Mouse (Mus musculus): ENCODE results near the gene Anks1b. TPM values are rescaled to one million over a fixed set of nuclear protein-coding genes. Genes with fewer than 3 reads are reported as not detected.
A peak's percentile ranks its signal among the peaks of the same experiment; 100 is the strongest.

Anks1b gene
- polyA plus RNA-seq, 1 experiment from 2014 or later: 3.0 TPM

DNA sequence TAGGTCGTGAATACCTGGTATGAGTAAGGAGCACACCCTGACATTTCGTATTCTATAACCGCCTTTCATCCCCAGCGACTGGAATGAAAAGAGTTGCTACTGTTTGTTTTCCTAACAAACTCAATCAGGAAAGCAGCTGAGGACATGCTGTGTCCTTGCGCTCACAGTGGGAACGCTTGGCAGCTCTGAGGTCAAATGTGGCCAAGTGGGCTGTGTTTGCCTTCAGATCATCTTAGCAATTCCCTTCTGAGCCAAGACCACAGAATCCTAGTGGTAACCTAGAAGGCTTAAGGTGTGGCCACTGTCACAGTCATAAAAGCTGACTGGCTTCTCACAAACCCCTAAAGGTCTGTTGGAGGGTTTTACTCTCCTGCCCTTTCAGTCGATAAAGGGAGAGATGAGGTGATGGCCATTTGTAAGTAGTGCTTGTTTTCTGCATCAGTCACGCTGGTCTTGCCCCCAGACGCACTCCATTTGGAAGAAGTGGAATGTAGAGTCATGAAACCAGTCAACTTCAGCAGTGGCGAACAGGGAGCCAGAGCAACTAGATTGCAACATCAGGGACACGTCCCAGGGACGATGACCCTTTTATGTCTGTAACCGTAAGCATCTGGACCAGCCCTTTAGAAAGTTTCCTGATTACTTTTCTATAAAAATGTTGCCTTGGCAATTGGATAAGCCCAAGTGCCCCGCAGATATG lies 1068.8 kb downstream of the Anks1b start:
- Histone ChIP-seq H3K27ac (replicated peaks; ENCODE audit: low read depth, low read length) (no peak overlapping the region), H3K4me2 (ENCODE audit: low read depth, low read length) (no peak overlapping the region), H3K4me3 (ENCODE audit: low read depth, low read length) (no peak overlapping the region), H3K9me3 (replicated peaks; ENCODE audit: control insufficient read depth, low read length) (no peaks in the 10 kb centered on the region), H3K4me1 (ENCODE audit: control insufficient read depth, insufficient read depth, low read length) (no peaks in the 10 kb centered on the region), H3K36me3 (replicated peaks; ENCODE audit: control insufficient read depth, insufficient read depth, low read depth, low read length) (no peaks in the 10 kb centered on the region), H3K9ac (replicated peaks; ENCODE audit: low read length) (no peak overlapping the region), H3K27me3 (ENCODE audit: control insufficient read depth, insufficient read depth, low read length) (no peaks in the 10 kb centered on the region)
- WGBS: 77% methylated on average over 14 of the region's 14 CpGs
- no peak for DNase-seq (ENCODE audit: low spot score)
- no peak for ATAC-seq (replicated peaks; ENCODE audit: insufficient number of reproducible peaks, low FRiP score, low TSS enrichment, low read depth)

DNA sequence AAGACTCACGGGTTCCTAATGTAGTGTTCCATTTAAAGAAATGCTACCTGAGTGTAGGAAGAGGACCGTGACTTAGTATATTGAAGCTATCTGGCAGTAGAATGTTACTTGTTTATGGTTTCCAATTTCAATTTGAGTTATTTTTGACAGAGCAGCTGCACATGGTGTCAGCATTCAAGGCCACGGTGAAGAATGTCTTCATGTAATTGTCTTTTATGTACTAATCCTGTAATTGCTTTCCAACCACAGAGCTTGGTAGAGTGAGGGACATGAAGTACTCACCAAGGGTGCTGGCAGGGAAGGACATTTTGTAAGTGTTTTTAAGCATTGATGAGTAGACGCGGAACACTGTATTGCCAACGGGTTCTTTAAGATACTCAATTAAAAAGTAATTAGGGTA lies 1073.7 kb downstream of the Anks1b start:
- no peak overlapping the region for H3K4me2 ChIP-seq (ENCODE audit: low read depth, low read length)
- WGBS: 89% methylated on average over 6 of the region's 6 CpGs
- H3K36me3 ChIP-seq (replicated peaks; ENCODE audit: control insufficient read depth, insufficient read depth, low read depth, low read length): no peaks in the 10 kb centered on the region
- H3K27me3 ChIP-seq (ENCODE audit: control insufficient read depth, insufficient read depth, low read length): no peaks in the 10 kb centered on the region
- DNase-seq (ENCODE audit: low spot score): no peak
- H3K27ac ChIP-seq (replicated peaks; ENCODE audit: low read depth, low read length): no peak overlapping the region
- H3K9ac ChIP-seq (replicated peaks; ENCODE audit: low read length): no peak overlapping the region
- H3K4me1 ChIP-seq (ENCODE audit: control insufficient read depth, insufficient read depth, low read length): no peaks in the 10 kb centered on the region
- ATAC-seq (replicated peaks; ENCODE audit: insufficient number of reproducible peaks, low FRiP score, low TSS enrichment, low read depth): no peak
- no peak overlapping the region for H3K4me3 ChIP-seq (ENCODE audit: low read depth, low read length)
- H3K9me3 ChIP-seq (replicated peaks; ENCODE audit: control insufficient read depth, low read length): no peaks in the 10 kb centered on the region

DNA sequence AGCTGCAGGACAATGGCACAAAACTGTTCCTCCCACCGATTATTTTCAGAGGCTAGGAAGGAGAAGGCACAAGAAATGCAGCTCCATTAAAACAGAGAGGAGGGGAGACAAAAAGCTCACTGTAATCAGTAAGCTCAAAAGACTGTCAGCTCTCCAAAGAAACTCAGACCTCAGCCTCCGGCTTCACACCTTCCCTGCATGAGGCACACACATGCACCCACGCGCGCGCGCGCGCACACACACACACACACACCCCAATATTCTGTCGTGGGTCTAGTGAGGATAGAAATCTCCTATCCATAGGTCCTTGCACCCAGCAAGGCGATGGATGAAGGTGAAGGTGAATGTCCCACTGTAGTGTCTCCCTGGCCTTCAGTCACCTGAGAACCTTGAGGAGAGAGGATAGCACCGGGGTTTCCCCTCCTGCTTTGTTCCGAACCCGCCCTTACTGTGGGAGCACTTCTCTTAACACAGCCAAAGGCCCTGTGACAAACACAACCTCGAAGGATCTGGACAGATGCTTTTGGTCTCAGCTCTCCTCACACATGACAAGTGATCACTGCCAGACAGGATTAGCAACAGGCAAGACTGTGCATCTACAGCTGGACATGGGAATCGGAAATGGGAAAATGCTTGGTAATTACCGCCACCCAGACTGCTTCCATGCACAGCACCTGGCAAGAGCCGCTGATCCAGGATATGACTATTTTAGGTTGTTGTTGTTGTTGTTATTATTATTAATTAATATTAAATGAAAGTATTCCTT lies 1074.5 kb downstream of the Anks1b start:
- DNase-seq (ENCODE audit: low spot score) (no peak), ATAC-seq (replicated peaks; ENCODE audit: insufficient number of reproducible peaks, low FRiP score, low TSS enrichment, low read depth) (no peak)
- Histone ChIP-seq H3K27ac (replicated peaks; ENCODE audit: low read depth, low read length) (no peak overlapping the region), H3K4me2 (ENCODE audit: low read depth, low read length) (no peak overlapping the region), H3K4me1 (ENCODE audit: control insufficient read depth, insufficient read depth, low read length) (no peaks in the 10 kb centered on the region), H3K9ac (replicated peaks; ENCODE audit: low read length) (no peak overlapping the region), H3K36me3 (replicated peaks; ENCODE audit: control insufficient read depth, insufficient read depth, low read depth, low read length) (no peaks in the 10 kb centered on the region), H3K27me3 (ENCODE audit: control insufficient read depth, insufficient read depth, low read length) (no peaks in the 10 kb centered on the region), H3K4me3 (ENCODE audit: low read depth, low read length) (no peak overlapping the region), H3K9me3 (replicated peaks; ENCODE audit: control insufficient read depth, low read length) (no peaks in the 10 kb centered on the region)
- WGBS: 90% methylated on average over 18 of the region's 18 CpGs

DNA sequence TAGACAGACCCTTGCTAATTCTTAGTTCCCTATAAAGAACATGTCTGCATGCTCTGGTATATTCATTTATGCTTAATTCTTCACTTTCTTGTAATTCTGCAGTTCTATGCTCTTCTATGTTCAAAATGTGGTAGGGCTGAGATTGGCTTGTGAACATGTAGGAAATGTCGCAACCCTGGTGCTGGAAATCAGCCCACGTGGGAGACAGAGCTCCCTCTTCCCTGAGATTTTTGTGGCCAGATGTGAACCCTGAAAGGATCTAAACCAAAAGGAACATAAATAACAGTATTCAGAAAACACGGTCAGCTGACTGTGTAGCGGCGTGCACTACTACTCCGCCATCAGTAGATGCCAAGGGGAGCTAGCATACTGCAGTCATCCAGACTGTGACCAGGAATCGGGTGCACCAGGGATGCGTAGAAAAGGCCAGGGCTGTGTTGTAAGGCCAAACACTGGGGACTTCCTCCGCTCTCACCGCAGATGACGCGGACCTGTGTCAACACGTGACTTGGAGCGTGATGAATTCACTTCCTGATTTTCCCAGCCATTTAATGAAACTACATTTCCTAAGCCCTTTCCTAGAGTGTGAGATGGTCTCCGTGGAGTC lies 1079.9 kb downstream of the Anks1b start:
- ATAC-seq (replicated peaks; ENCODE audit: insufficient number of reproducible peaks, low FRiP score, low TSS enrichment, low read depth) (no peak), DNase-seq (ENCODE audit: low spot score) (no peak)
- 90% methylated on average over 15 of the region's 15 CpGs for WGBS
- no peak overlapping the region for H3K4me2 ChIP-seq (ENCODE audit: low read depth, low read length)
- H3K4me1 ChIP-seq (ENCODE audit: control insufficient read depth, insufficient read depth, low read length): no peaks in the 10 kb centered on the region
- no peak overlapping the region for H3K4me3 ChIP-seq (ENCODE audit: low read depth, low read length)
- H3K9me3 ChIP-seq (replicated peaks; ENCODE audit: control insufficient read depth, low read length): no peaks in the 10 kb centered on the region
- no peak overlapping the region for H3K27ac ChIP-seq (replicated peaks; ENCODE audit: low read depth, low read length)
- H3K36me3 ChIP-seq (replicated peaks; ENCODE audit: control insufficient read depth, insufficient read depth, low read depth, low read length): no peaks in the 10 kb centered on the region
- H3K9ac ChIP-seq (replicated peaks; ENCODE audit: low read length): no peak overlapping the region
- H3K27me3 ChIP-seq (ENCODE audit: control insufficient read depth, insufficient read depth, low read length): no peaks in the 10 kb centered on the region

DNA sequence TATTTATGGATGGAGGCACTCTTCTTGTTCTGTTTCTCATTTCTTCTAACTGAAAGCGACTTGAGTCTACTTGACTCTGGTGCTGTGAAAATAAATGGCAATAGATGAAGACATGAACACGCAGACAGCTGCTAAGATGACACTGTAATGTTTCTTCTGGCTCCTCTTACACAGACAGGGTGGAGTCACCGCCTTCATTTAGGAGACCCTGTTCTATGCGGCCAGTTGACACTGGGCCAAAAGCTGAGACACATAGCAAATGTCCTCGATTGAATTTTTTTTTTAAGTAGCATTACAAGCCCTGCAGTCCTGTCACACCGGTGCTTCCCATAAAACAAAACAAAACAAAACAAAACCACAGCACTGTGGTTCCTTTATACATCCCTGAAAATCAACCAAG lies 1080.5 kb downstream of the Anks1b start:
- no peak for DNase-seq (ENCODE audit: low spot score)
- H3K9me3 ChIP-seq (replicated peaks; ENCODE audit: control insufficient read depth, low read length): no peaks in the 10 kb centered on the region
- H3K4me2 ChIP-seq (ENCODE audit: low read depth, low read length): no peak overlapping the region
- no peak for ATAC-seq (replicated peaks; ENCODE audit: insufficient number of reproducible peaks, low FRiP score, low TSS enrichment, low read depth)
- no peak overlapping the region for H3K4me3 ChIP-seq (ENCODE audit: low read depth, low read length)
- 88% methylated on average over 6 of the region's 6 CpGs for WGBS
- no peaks in the 10 kb centered on the region for H3K27me3 ChIP-seq (ENCODE audit: control insufficient read depth, insufficient read depth, low read length)
- H3K4me1 ChIP-seq (ENCODE audit: control insufficient read depth, insufficient read depth, low read length): no peaks in the 10 kb centered on the region
- H3K27ac ChIP-seq (replicated peaks; ENCODE audit: low read depth, low read length): no peak overlapping the region
- no peak overlapping the region for H3K9ac ChIP-seq (replicated peaks; ENCODE audit: low read length)
- H3K36me3 ChIP-seq (replicated peaks; ENCODE audit: control insufficient read depth, insufficient read depth, low read depth, low read length): no peaks in the 10 kb centered on the region

DNA sequence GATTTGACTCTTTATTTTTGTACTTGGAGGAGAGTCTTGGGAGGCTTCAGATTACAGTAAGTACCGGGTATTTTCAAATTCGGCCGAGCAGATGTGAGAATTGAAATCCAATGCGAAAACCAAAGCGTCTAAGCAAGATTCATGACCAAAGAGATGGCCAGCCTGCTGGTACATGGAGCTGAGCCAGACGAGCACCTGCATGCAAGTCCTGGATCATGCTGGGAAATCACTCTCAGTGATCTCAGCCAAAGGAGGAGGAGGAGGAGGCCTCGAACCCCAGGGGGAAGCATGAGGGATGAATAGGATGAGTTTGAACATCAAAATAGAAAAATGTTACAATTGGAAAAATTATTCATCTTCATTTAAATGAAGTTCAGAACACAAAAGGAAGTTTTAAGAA lies 1087.1 kb downstream of the Anks1b start:
- WGBS: 69% methylated on average over 7 of the region's 7 CpGs
- no peak overlapping the region for H3K27ac ChIP-seq (replicated peaks; ENCODE audit: low read depth, low read length)
- H3K36me3 ChIP-seq (replicated peaks; ENCODE audit: control insufficient read depth, insufficient read depth, low read depth, low read length): no peaks in the 10 kb centered on the region
- H3K9me3 ChIP-seq (replicated peaks; ENCODE audit: control insufficient read depth, low read length): no peaks in the 10 kb centered on the region
- no peak overlapping the region for H3K4me3 ChIP-seq (ENCODE audit: low read depth, low read length)
- no peak for ATAC-seq (replicated peaks; ENCODE audit: insufficient number of reproducible peaks, low FRiP score, low TSS enrichment, low read depth)
- H3K4me1 ChIP-seq (ENCODE audit: control insufficient read depth, insufficient read depth, low read length): no peaks in the 10 kb centered on the region
- H3K9ac ChIP-seq (replicated peaks; ENCODE audit: low read length): no peak overlapping the region
- H3K27me3 ChIP-seq (ENCODE audit: control insufficient read depth, insufficient read depth, low read length): no peaks in the 10 kb centered on the region
- no peak for DNase-seq (ENCODE audit: low spot score)
- no peak overlapping the region for H3K4me2 ChIP-seq (ENCODE audit: low read depth, low read length)

DNA sequence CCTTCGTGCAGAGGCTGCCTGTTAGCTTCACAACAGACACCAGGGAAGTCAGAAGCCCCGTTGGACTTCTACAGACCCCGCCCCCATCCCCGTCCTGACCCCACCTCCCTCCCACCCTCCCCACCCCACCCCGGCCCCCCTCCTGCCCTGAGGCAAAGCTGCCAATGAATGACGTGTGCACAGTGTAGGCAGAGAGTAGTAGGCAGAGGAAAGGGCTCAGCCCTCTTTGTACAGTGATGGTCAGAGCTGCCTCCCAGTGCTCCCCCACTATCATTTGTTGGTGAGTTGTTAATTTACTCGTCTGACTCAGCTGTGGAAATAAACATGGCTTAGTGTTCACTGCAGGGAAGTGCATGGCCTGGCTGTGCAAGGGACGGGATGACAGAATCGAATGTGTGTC lies 1091.2 kb downstream of the Anks1b start:
- H3K9me3 ChIP-seq (replicated peaks; ENCODE audit: control insufficient read depth, low read length): no peaks in the 10 kb centered on the region
- ATAC-seq (replicated peaks; ENCODE audit: insufficient number of reproducible peaks, low FRiP score, low TSS enrichment, low read depth): no peak
- no peaks in the 10 kb centered on the region for H3K4me1 ChIP-seq (ENCODE audit: control insufficient read depth, insufficient read depth, low read length)
- peaks cover 23% of the 10 kb centered on the region for H3K27me3 ChIP-seq (ENCODE audit: control insufficient read depth, insufficient read depth, low read length)
- no peak overlapping the region for H3K4me2 ChIP-seq (ENCODE audit: low read depth, low read length)
- H3K9ac ChIP-seq (replicated peaks; ENCODE audit: low read length): no peak overlapping the region
- peak; percentile 13 for DNase-seq (ENCODE audit: low spot score)
- H3K36me3 ChIP-seq (replicated peaks; ENCODE audit: control insufficient read depth, insufficient read depth, low read depth, low read length): no peaks in the 10 kb centered on the region
- no peak overlapping the region for H3K27ac ChIP-seq (replicated peaks; ENCODE audit: low read depth, low read length)
- no peak overlapping the region for H3K4me3 ChIP-seq (ENCODE audit: low read depth, low read length)
- 26% methylated on average over 9 of the region's 9 CpGs for WGBS

Data from embryonic facial prominence, embryonic 11.5 days (tissue).